Mouse (Mus musculus) neural tube, embryonic 15.5 days (tissue): ENCODE results near the gene Fn1. TPM values are rescaled to one million over a fixed set of nuclear protein-coding genes. Genes with fewer than 3 reads are reported as not detected.

Experiments used
- ATAC-seq: fragments of 200-750 bp; cut with Nextera tagmentation; 2 replicates; pipeline ENCODE4 v1.8.0; 2017; ENCODE audit warnings: mild to moderate bottlenecking, moderate TSS enrichment, moderate library complexity; ENCODE audit not compliant: low FRiP score
- H3K27ac ChIP-seq: fragments of 300-500 bp; sonication (generic); replicated peaks from 2 replicates; pipeline ENCODE4 v1.5.1; 2015; ENCODE audit warnings: mild to moderate bottlenecking, inconsistent platforms
- H3K27me3 ChIP-seq: fragments of 300-500 bp; sonication (generic); replicated peaks from 2 replicates; pipeline ENCODE4 v1.6.1; 2015; ENCODE audit warnings: inconsistent platforms
- H3K36me3 ChIP-seq: fragments of 300-500 bp; sonication (generic); 2 replicates; pipeline ENCODE4 v1.6.1; 2015; ENCODE audit warnings: inconsistent platforms
- H3K4me1 ChIP-seq: fragments of 300-500 bp; sonication (generic); 2 replicates; pipeline ENCODE4 v1.6.1; 2015; ENCODE audit warnings: inconsistent platforms
- H3K4me2 ChIP-seq: fragments of 300-500 bp; sonication (generic); 2 replicates; pipeline ENCODE4 v1.6.1; 2015; ENCODE audit warnings: inconsistent platforms, mild to moderate bottlenecking, moderate library complexity
- H3K4me3 ChIP-seq: fragments of 300-500 bp; sonication (generic); replicated peaks from 2 replicates; pipeline ENCODE4 v1.5.1; 2015; ENCODE audit warnings: mild to moderate bottlenecking, inconsistent platforms
- H3K9ac ChIP-seq: fragments of 300-500 bp; sonication (generic); replicated peaks from 2 replicates; pipeline ENCODE4 v1.6.1; 2015; ENCODE audit warnings: mild to moderate bottlenecking, inconsistent platforms
- H3K9me3 ChIP-seq: fragments of 300-500 bp; sonication (generic); replicated peaks from 2 replicates; pipeline ENCODE4 v1.6.1; 2016; ENCODE audit warnings: inconsistent platforms
- WGBS: fragments of 180-500 bp; shearing (Covaris S2); methylation state at CpG from one replicate; pipeline ENCODE4 v1.1.7; 2015; ENCODE audit warnings: mixed read lengths; 5-methylcytosine and 5-hydroxymethylcytosine counted together
- polyA plus RNA-seq: library from polyadenylated mRNA; unstranded; fragments of >200 nt; fragmentation: Nextera tagmentation; extraction: Ambion mirVana; gene quantifications from 2 replicates; pipeline ENCODE4 v1.2.1, GENCODE M21; 2015

Gene Fn1
- polyA plus RNA-seq, 1 experiment from 2014 or later, result 27.1 TPM

- Histone ChIP-seq H3K4me1 (peaks cover 7% of the 10 kb centered on the region), H3K9ac (no peak overlapping the region), H3K4me3 (no peak overlapping the region), H3K27me3 (0 out of 2 replicates have a peak, but pooled peaks cover 5% of the 10 kb centered on the region), H3K27ac (no peak overlapping the region), H3K36me3 (no peaks in the 10 kb centered on the region; the same call in 1 of the 2 replicates), H3K9me3 (no peaks in the 10 kb centered on the region), H3K4me2 (no peak overlapping the region)
- 89% methylated on average over 5 of the region's 5 CpGs for WGBS
- no peak for ATAC-seq
Observed at GRCm38 (mm10) chr1:71646774-71647173, 6.2 kb downstream of the Fn1 start.

DNA sequence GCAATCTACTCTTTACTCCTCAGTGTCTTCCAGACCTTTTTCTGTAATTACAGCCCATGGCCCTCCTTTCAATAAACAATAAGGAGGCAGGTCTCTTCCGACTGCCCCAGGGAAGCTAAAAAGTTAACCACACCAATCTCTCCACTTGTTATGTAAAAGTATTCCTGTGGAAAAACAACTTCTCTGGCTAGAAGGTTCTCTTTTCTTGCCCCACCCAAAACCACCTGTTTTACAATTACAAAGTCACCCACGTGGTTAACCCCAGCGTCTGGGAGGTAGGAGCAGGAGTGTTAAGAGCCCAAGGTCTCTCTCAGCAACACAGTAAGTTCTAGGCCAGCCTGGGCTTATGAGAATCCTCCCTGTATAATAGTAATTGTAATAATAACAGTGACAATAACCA lies 7.0 kb downstream of the Fn1 start:
- 67% methylated on average over 3 of the region's 3 CpGs for WGBS
- H3K9ac ChIP-seq, result no peak overlapping the region

DNA sequence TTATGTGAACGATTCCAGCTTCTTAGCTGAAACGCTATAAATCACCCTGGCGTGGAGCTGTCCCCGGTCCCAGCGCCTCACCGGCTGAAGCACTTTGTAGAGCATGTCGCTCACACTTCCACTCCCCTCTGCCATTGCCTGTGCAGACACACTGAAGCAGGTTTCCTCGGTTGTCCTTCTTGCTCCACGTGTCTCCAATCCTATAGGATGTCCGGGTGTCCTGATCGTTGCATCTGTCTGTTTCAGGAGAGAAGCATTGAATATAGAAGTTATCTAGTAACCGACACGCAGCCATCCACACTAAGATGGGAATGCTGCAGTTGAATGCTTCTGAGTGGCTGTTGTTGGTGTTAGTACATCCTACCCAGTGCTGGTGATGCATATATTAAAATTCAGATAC lies 7.5 kb downstream of the Fn1 start:
- WGBS, result 91% methylated on average over 13 of the region's 13 CpGs
- Histone ChIP-seq H3K4me3 (no peak overlapping the region), H3K4me1 (peaks cover 3% of the 10 kb centered on the region; the same call in 1 of the 2 replicates)

More for the DNA sequence above, 7.0 kb downstream of the Fn1 start:
- Histone ChIP-seq H3K9me3 (no peaks in the 10 kb centered on the region), H3K27ac (no peak overlapping the region), H3K4me1 (peaks cover 7% of the 10 kb centered on the region), H3K4me3 (no peak overlapping the region), H3K27me3 (0 out of 2 replicates have a peak, but pooled peaks cover 2% of the 10 kb centered on the region), H3K4me2 (no peak overlapping the region), H3K36me3 (peaks cover under 1% of the 10 kb centered on the region; the same call in 1 of the 2 replicates)
- no peak for ATAC-seq

DNA sequence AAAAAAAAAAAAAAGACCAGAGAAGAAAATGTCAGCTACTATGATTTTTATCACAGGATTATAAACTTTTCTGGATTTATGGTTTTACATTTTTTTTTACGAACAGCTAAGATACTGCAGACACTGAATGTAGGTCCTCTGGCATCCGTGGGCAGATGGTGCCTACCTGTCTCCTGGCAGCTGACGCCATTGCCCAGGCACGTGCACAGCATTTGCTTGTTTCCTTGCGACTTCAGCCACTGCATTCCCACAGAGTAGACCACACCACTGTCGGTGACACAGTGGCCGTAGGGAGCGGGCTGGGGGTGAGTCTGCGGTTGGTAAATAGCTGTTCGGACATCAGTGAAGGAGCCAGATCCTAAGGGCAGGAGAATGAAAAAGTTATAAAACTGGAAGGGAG lies 10.2 kb downstream of the Fn1 start:
- no peaks in the 10 kb centered on the region for H3K9me3 ChIP-seq
- 95% methylated on average over 10 of the region's 10 CpGs for WGBS
- ATAC-seq, result no peak
- H3K4me2 ChIP-seq, result no peak overlapping the region
- peaks cover 2% of the 10 kb centered on the region; the same call in 1 of the 2 replicates for H3K4me1 ChIP-seq
- H3K36me3 ChIP-seq, result peaks cover 2% of the 10 kb centered on the region; the same call in 1 of the 2 replicates
- no peak overlapping the region for H3K27ac ChIP-seq
- no peak overlapping the region for H3K9ac ChIP-seq
- no peak overlapping the region for H3K4me3 ChIP-seq
- no peaks in the 10 kb centered on the region for H3K27me3 ChIP-seq

More for the DNA sequence above, 7.5 kb downstream of the Fn1 start:
- H3K27ac ChIP-seq, result no peak overlapping the region
- H3K9ac ChIP-seq, result no peak overlapping the region
- H3K9me3 ChIP-seq, result no peaks in the 10 kb centered on the region
- no peak for ATAC-seq
- H3K36me3 ChIP-seq, result peaks cover 2% of the 10 kb centered on the region; the same call in 1 of the 2 replicates
- no peak overlapping the region for H3K4me2 ChIP-seq
- H3K27me3 ChIP-seq, result 0 out of 2 replicates have a peak, but pooled peaks cover 2% of the 10 kb centered on the region

GRCm38 (mm10) chr1:71641206-71641605 lies 11.8 kb downstream of the Fn1 start:
- 95% methylated on average over 11 of the region's 11 CpGs for WGBS
- H3K27ac ChIP-seq, result no peak overlapping the region
- no peak overlapping the region for H3K4me2 ChIP-seq
- no peak for ATAC-seq
- H3K27me3 ChIP-seq, result no peaks in the 10 kb centered on the region
- peaks cover 3% of the 10 kb centered on the region; the same call in 1 of the 2 replicates for H3K4me1 ChIP-seq
- H3K36me3 ChIP-seq, result peaks cover 2% of the 10 kb centered on the region; the same call in 1 of the 2 replicates
- H3K9ac ChIP-seq, result no peak overlapping the region
- H3K4me3 ChIP-seq, result no peak overlapping the region
- no peaks in the 10 kb centered on the region for H3K9me3 ChIP-seq

- Histone ChIP-seq H3K27me3 (no peaks in the 10 kb centered on the region), H3K4me2 (no peak overlapping the region), H3K4me3 (no peak overlapping the region), H3K4me1 (peaks cover 3% of the 10 kb centered on the region; the same call in 1 of the 2 replicates), H3K36me3 (peaks cover 2% of the 10 kb centered on the region; the same call in 1 of the 2 replicates), H3K27ac (no peak overlapping the region), H3K9me3 (no peaks in the 10 kb centered on the region), H3K9ac (no peak overlapping the region)
- 96% methylated on average over 8 of the region's 8 CpGs for WGBS
- no peak for ATAC-seq
Observed at GRCm38 (mm10) chr1:71640157-71640556, 12.8 kb downstream of the Fn1 start.

DNA sequence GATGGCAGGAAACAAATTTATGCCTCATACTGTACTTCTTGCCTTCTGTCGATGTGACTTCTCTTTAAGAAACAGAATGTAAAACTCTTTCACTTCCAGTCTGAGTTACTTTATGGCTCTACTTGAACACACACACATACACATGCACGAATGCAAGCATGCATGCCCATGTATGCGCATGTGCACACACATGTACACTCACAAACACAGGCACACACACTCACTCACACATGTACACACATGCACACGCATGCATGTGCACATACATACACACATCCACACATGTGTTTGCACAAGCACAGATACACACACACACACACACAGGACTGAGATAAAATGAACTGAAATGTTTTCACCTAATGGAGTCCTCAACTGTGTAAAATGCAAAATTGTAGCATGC lies 16.3 kb downstream of the Fn1 start:
- 98% methylated on average over 4 of the region's 4 CpGs for WGBS
- Histone ChIP-seq H3K4me3 (no peak overlapping the region), H3K36me3 (0 out of 2 replicates have a peak, but pooled peaks cover 5% of the 10 kb centered on the region), H3K4me1 (peaks cover 3% of the 10 kb centered on the region; the same call in 1 of the 2 replicates), H3K4me2 (no peak overlapping the region), H3K9ac (no peak overlapping the region), H3K27ac (no peak overlapping the region), H3K9me3 (no peaks in the 10 kb centered on the region), H3K27me3 (no peaks in the 10 kb centered on the region)
- no peak for ATAC-seq

GRCm38 (mm10) chr1:71636116-71636515 lies 16.9 kb downstream of the Fn1 start:
- no peaks in the 10 kb centered on the region for H3K27me3 ChIP-seq
- H3K4me1 ChIP-seq, result peaks cover 3% of the 10 kb centered on the region; the same call in 1 of the 2 replicates
- no peak overlapping the region for H3K4me2 ChIP-seq
- no peak overlapping the region for H3K9ac ChIP-seq
- H3K27ac ChIP-seq, result no peak overlapping the region
- H3K4me3 ChIP-seq, result no peak overlapping the region
- 0 out of 2 replicates have a peak, but pooled peaks cover 5% of the 10 kb centered on the region for H3K36me3 ChIP-seq
- H3K9me3 ChIP-seq, result no peaks in the 10 kb centered on the region
- ATAC-seq, result no peak
- 96% methylated on average over 5 of the region's 5 CpGs for WGBS

DNA sequence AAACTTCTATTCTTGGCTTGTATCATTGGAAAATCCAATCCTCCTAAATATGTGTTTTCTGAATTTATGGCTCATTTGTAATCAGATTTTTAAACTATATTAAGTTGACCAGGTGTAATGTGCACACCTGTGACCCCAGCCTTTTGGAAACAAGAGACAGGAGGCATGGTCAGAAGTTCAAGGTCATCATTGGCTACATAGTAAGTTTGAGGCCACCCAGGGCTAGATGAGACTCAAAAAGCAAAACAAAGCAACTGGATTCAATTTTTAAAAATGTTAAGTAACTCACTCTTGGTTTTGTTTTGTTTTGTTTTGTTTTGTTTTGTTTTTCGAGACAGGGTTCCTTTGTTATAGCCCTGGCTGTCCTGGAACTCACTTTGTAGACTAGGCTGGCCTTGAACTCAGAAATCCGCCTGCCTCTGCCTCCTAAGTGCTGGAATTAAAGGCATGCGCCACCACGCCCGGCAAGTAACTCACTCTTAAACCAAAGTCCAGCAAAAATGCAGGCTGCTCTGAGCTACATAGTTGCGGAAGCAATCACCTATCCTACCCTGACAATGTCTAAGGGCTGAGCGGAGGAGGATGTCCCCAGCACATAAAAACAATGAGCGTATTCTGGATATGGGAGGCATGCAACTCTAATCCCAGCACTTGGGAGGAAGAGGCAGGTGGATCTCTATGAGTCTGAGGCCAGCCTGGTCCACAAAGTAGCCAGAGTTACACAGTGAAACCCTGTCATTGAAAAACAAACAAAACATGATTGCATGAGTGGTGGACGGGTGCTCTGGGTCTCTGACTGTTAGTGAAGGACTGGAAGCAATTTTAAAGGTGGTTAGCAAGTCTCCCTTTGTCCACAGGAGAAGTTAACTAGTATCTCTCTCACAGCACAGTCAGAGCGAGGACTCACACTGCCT lies 17.6 kb downstream of the Fn1 start:
- 96% methylated on average over 10 of the region's 10 CpGs for WGBS
- Histone ChIP-seq H3K9me3 (no peaks in the 10 kb centered on the region), H3K9ac (no peak overlapping the region), H3K27ac (no peak overlapping the region), H3K4me3 (no peak overlapping the region), H3K4me2 (no peak overlapping the region), H3K36me3 (0 out of 2 replicates have a peak, but pooled peaks cover 3% of the 10 kb centered on the region), H3K4me1 (peaks cover 3% of the 10 kb centered on the region; the same call in 1 of the 2 replicates), H3K27me3 (no peaks in the 10 kb centered on the region)
- no peak for ATAC-seq

DNA sequence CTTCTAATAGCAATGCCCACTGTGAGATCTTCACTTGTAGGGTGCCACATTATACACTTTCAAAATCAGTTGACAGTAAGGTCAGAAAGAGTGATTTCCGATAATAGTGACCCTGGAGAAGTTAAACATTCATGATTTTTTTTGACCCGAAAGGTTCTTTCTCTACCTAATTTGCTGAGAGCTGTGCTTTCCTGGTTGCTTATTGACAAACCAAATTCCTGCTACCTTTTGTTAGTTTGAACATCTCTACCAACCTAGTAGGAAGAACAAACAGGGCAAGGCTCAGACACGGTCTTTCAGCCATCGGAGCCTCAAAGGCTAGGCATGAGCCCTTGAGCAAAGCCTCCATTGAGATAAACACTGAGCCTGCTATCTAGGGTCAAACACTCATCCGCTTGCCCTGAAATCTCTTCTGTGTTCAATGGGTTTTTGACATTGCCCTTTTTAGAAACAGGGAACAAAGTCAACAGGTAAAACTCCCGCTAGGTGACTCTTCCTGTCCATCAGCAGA lies 18.5 kb downstream of the Fn1 start:
- ATAC-seq, result no peak
- Histone ChIP-seq H3K4me2 (no peak overlapping the region), H3K27me3 (no peaks in the 10 kb centered on the region), H3K9me3 (no peaks in the 10 kb centered on the region), H3K27ac (no peak overlapping the region), H3K9ac (no peak overlapping the region), H3K36me3 (0 out of 2 replicates have a peak, but pooled peaks cover 3% of the 10 kb centered on the region), H3K4me3 (no peak overlapping the region), H3K4me1 (peaks cover 3% of the 10 kb centered on the region; the same call in 1 of the 2 replicates)
- 97% methylated on average over 6 of the region's 6 CpGs for WGBS

DNA sequence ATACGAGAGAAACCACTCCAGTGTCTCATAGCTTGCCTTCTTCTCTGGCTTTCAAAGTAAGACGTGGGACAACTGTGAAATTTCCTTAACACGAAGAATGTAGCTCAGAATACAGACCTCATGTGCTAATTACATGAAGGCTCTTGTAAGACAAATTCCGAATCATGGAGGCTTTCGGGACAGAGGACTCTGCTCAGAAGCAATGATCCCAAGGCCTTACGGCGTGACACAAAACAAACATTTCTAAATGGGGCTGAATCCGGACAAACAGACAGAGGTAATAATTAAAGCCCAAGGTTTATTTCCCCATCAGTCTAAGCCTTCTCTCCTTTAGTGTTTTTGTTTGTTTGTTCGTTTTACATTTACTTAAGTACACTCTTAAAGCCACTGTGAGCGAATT lies 20.6 kb downstream of the Fn1 start:
- ATAC-seq, result no peak
- H3K27ac ChIP-seq, result no peak overlapping the region
- H3K4me1 ChIP-seq, result no peaks in the 10 kb centered on the region
- 90% methylated on average over 10 of the region's 10 CpGs for WGBS
- no peak overlapping the region for H3K9ac ChIP-seq
- 0 out of 2 replicates have a peak, but pooled peaks cover 6% of the 10 kb centered on the region for H3K36me3 ChIP-seq
- no peaks in the 10 kb centered on the region for H3K9me3 ChIP-seq
- H3K4me2 ChIP-seq, result no peak overlapping the region
- H3K4me3 ChIP-seq, result no peak overlapping the region
- no peaks in the 10 kb centered on the region for H3K27me3 ChIP-seq
